ENCODE assay signal across 9 mouse cellular contexts in the genomic region with DNA sequence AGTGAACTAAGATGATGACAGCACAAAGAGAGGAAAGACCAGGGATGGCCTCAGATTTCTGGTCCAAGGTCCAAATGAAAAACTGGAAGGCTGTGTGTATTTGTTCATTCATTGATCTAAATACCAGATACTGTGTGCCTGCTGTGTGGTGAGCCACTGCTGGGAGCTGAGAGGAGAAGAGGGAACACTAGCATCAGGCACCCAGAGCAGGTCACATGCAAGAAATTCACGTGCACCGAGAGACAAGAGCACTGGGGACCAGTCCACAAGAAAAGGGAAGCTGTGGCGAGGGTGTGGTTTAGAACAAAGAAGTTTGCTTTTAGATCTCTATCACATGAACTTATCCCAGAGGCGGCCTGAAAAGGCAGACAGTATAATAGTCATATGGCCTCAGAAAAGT. TPM values are rescaled to one million over a fixed set of nuclear protein-coding genes. Genes with fewer than 3 reads are reported as not detected.
A peak's percentile ranks its signal among the peaks of the same experiment; 100 is the strongest.
DNase-seq lines count a peak whose midpoint lies in the region; ATAC-seq and TF ChIP-seq lines count a peak whose summit lies in the region.
"Had no signal": no experiment of that assay in that cellular context is flagged by ENCODE, and none has a peak within 500 bp of the region (broad histone marks: within the 10 kb centered on the region; RNA-seq: fewer than 3 reads in every experiment).

No protein-coding gene starts in this region.

- H3K27me3 ChIP-seq in forebrain, embryonic 12.5 days: no peaks in the 10 kb centered on the region

- TF ChIP-seq POLR2A in bone marrow macrophage, adult 2 months (IDR thresholded peaks at IDR 0.05; ENCODE audit: borderline replicate concordance, low read depth, low read length): no peak

- H3K9me3 ChIP-seq in forebrain, embryonic 12.5 days: no peaks in the 10 kb centered on the region
- H3K9me3 ChIP-seq: heart, embryonic 10.5 days had no signal

- peaks cover 5% of the 10 kb centered on the region; the same call in 1 of the 2 replicates for H3K36me3 ChIP-seq in forebrain, embryonic 12.5 days (replicated peaks)
- H3K36me3 ChIP-seq: heart, embryonic 10.5 days had no signal

- no peak for ATAC-seq in forebrain, embryonic 12.5 days (ENCODE audit: low FRiP score)

- peak; percentile 29 for DNase-seq in gastrocnemius, postnatal 25 days
- DNase-seq in gastrocnemius, postnatal 10 days: no peak
- peak; percentile 91 for DNase-seq in 416B (ENCODE audit: low read depth)
- peak; percentile 79 for DNase-seq in lung, postnatal 36 days
- DNase-seq in cerebellum, postnatal 4 days (ENCODE audit: low spot score in 2 of 2): no peak
- DNase-seq in thymus, adult 18-20 months: no peak

- no peak overlapping the region for H3K9ac ChIP-seq in forebrain, embryonic 12.5 days

- no peak for TF ChIP-seq CTCF in bone marrow macrophage, adult 2 months (IDR thresholded peaks at IDR 0.05; ENCODE audit: low read depth, low read length)

- peak overlapping the region; percentile 36; the same call in 1 of the 2 replicates for H3K4me3 ChIP-seq in bone marrow macrophage, adult 2 months (ENCODE audit: insufficient read depth, low read length)
- H3K4me3 ChIP-seq in forebrain, embryonic 12.5 days (replicated peaks): no peak overlapping the region
- H3K4me3 ChIP-seq: heart, embryonic 10.5 days had no signal

- peaks cover 67% of the 10 kb centered on the region for H3K4me1 ChIP-seq in bone marrow macrophage, adult 2 months (ENCODE audit: control insufficient read depth, insufficient read depth, low read length)
- H3K4me1 ChIP-seq in forebrain, embryonic 12.5 days: 0 out of 2 replicates have a peak, but pooled peaks cover 4% of the 10 kb centered on the region

- 66% methylated on average over 4 of the region's 4 CpGs for WGBS in forebrain, embryonic 12.5 days

- H3K27ac ChIP-seq in bone marrow macrophage, adult 2 months (ENCODE audit: insufficient read depth, low read depth, low read length): peak overlapping the region; percentile 96
- H3K27ac ChIP-seq in forebrain, embryonic 12.5 days: no peak overlapping the region
- H3K27ac ChIP-seq: heart, embryonic 10.5 days had no signal

- H3K4me2 ChIP-seq in forebrain, embryonic 12.5 days: no peak overlapping the region

RNA-seq across cellular contexts. Expression of gene Rell1, which starts 30.1 kb away (rescaled TPM):
- 1 to 10 TPM; 8.2 to 9.4 TPM for total RNA-seq in gastrocnemius, postnatal 25 days (2021)
- total RNA-seq in gastrocnemius, postnatal 10 days (2021): 10 to 100 TPM; 16.0 to 16.3 TPM
- polyA plus RNA-seq in bone marrow macrophage, adult 2 months (2012; ENCODE audit: insufficient read depth, insufficient read length, missing spikeins): 59.0 and 63.3 TPM in 2 replicates
- polyA plus RNA-seq in forebrain, embryonic 12.5 days (2016; fragmentation: Nextera tagmentation; extraction: Ambion mirVana): 15.8 and 16.5 TPM in 2 replicates

Comparison
In these comparisons a context has a peak if more than half of its experiments do, and no peak if none do; other contexts are left out.
1. DNase-seq: peak in gastrocnemius, postnatal 25 days (single experiment), 416B (single experiment) and lung, postnatal 36 days (single experiment); none in gastrocnemius, postnatal 10 days (single experiment), cerebellum, postnatal 4 days (0 of 2) and thymus, adult 18-20 months (0 of 2).